Mouse (Mus musculus) small intestine, adult 2 months (tissue): ENCODE results near the gene Ptpn5.

Source experiments
- CTCF ChIP-seq: fragments of 200-500 bp; IDR thresholded peaks from 2 replicates; pipeline ENCODE4 v1.5.1; 2012; ENCODE audit warnings: low read depth, mild to moderate bottlenecking, control low read depth, inconsistent platforms, low read length, moderate library complexity, mixed read lengths; ENCODE audit not compliant: insufficient replicate concordance, insufficient read length; ENCODE audit errors: extremely low read depth
- POLR2A ChIP-seq: fragments of 200-500 bp; IDR thresholded peaks from 2 replicates; pipeline ENCODE4 v1.6.1; 2012; ENCODE audit warnings: low read depth, mild to moderate bottlenecking, control low read depth, inconsistent platforms, low read length, moderate library complexity

- no peak for TF ChIP-seq CTCF
- no peak for TF ChIP-seq POLR2A
Measured at GRCm38 (mm10) chr7:47148298-47148697, 14.8 kb upstream of the Ptpn5 start.
